In genomic region chr10:116559171-116559570, GRCm38 (mm10) we compare ENCODE assay signal across 6 mouse cellular contexts.
"Had no signal": no experiment of that assay in that cellular context is flagged by ENCODE, and none has a peak within 500 bp of the region (broad histone marks: within the 10 kb centered on the region; RNA-seq: fewer than 3 reads in every experiment).

No protein-coding gene starts in this region.

- ATAC-seq: intestine, postnatal 0 days; liver, embryonic 12.5 days; midbrain, embryonic 16.5 days had no signal

- DNase-seq: kidney, adult 8-10 months; kidney, postnatal 25 days; spleen, adult 18-20 months had no signal
